Mouse (Mus musculus) stomach, embryonic 15.5 days (tissue): ENCODE measurements around the gene Atp13a1. TPM values are rescaled to one million over a fixed set of nuclear protein-coding genes. Genes with fewer than 3 reads are reported as not detected.

Experiments
- ATAC-seq: fragments of 200-750 bp; cut with Nextera tagmentation; 2 replicates; pipeline ENCODE4 v1.8.0; 2017; ENCODE audit warnings: low read depth, moderate number of reproducible peaks, moderate TSS enrichment; ENCODE audit not compliant: insufficient read depth, low FRiP score
- H3K27ac ChIP-seq: fragments of 300-500 bp; sonication (generic); 2 replicates; pipeline ENCODE4 v1.5.1; 2015; ENCODE audit warnings: mild to moderate bottlenecking, inconsistent platforms
- H3K27me3 ChIP-seq: fragments of 300-500 bp; sonication (generic); replicated peaks from 2 replicates; pipeline ENCODE4 v1.6.1; 2015; ENCODE audit warnings: inconsistent platforms
- H3K36me3 ChIP-seq: fragments of 300-500 bp; sonication (generic); 2 replicates; pipeline ENCODE4 v1.6.1; 2015; ENCODE audit warnings: inconsistent platforms
- H3K4me1 ChIP-seq: fragments of 300-500 bp; sonication (generic); 2 replicates; pipeline ENCODE4 v1.6.1; 2015; ENCODE audit warnings: inconsistent platforms
- H3K4me2 ChIP-seq: fragments of 300-500 bp; sonication (generic); 2 replicates; pipeline ENCODE4 v1.6.1; 2015; ENCODE audit warnings: mild to moderate bottlenecking, inconsistent platforms
- H3K4me3 ChIP-seq: fragments of 300-500 bp; sonication (generic); replicated peaks from 2 replicates; pipeline ENCODE4 v1.5.1; 2015; ENCODE audit warnings: inconsistent platforms
- H3K9ac ChIP-seq: fragments of 300-500 bp; sonication (generic); 2 replicates; pipeline ENCODE4 v1.6.1; 2015; ENCODE audit warnings: inconsistent platforms
- H3K9me3 ChIP-seq: fragments of 300-500 bp; sonication (generic); 2 replicates; pipeline ENCODE4 v1.6.1; 2016; ENCODE audit warnings: inconsistent platforms
- whole genome bisulfite sequencing: fragments of 180-500 bp; shearing (Covaris S2); methylation state at CpG from one replicate; pipeline ENCODE4 v1.1.7; 2015; 5-methylcytosine and 5-hydroxymethylcytosine counted together
- polyA plus RNA-seq: library from polyadenylated mRNA; unstranded; fragments of >200 nt; fragmentation: Nextera tagmentation; extraction: Ambion mirVana; gene quantifications from 2 replicates; pipeline ENCODE4 v1.2.1, GENCODE M21; 2015

Gene Atp13a1
- polyA plus RNA-seq, 1 experiment from 2014 or later: 48.0 TPM

DNA sequence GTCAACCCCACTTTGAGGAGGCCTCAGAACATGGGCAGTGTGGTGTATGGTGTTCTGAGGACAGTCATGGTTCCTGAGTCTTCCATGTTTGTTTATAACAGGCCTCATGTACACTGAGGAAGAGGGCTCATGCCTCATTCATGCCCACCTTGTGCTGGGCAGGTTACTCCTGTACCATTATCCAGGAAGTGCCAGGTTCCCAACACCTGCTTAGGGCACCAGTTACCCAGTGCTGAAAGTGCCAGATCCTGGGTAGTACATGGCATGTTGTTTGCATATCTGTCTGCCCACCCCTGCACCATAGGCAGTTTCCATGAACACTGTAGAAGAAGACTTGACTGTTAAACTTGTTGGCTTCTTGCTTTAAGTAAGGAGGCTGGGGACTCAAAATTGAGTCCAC is 11.3 kb downstream of the Atp13a1 start:
- H3K27me3 ChIP-seq: no peaks in the 10 kb centered on the region

GRCm38 (mm10) chr8:69803366-69803765 is 12.4 kb downstream of the Atp13a1 start:
- no peak overlapping the region for H3K27ac ChIP-seq
- H3K4me1 ChIP-seq: peaks cover 2% of the 10 kb centered on the region; the same call in 1 of the 2 replicates
- H3K36me3 ChIP-seq: peaks cover 84% of the 10 kb centered on the region
- H3K9ac ChIP-seq: no peak overlapping the region
- 87% methylated on average over 7 of the region's 7 CpGs for WGBS
- no peak overlapping the region for H3K4me3 ChIP-seq
- no peaks in the 10 kb centered on the region for H3K9me3 ChIP-seq
- H3K4me2 ChIP-seq: no peak overlapping the region
- no peaks in the 10 kb centered on the region for H3K27me3 ChIP-seq
- no peak for ATAC-seq

More for the DNA sequence above, 11.3 kb downstream of the Atp13a1 start:
- Histone ChIP-seq H3K36me3 (peaks cover 90% of the 10 kb centered on the region), H3K9me3 (no peaks in the 10 kb centered on the region), H3K4me2 (no peak overlapping the region), H3K9ac (no peak overlapping the region), H3K4me3 (no peak overlapping the region), H3K27ac (no peak overlapping the region), H3K4me1 (no peaks in the 10 kb centered on the region)
- no peak for ATAC-seq

GRCm38 (mm10) chr8:69804537-69804936 is 13.6 kb downstream of the Atp13a1 start:
- Histone ChIP-seq H3K36me3 (peaks cover 73% of the 10 kb centered on the region), H3K27ac (no peak overlapping the region), H3K4me1 (peaks cover 7% of the 10 kb centered on the region; the same call in 1 of the 2 replicates), H3K4me2 (no peak overlapping the region), H3K9me3 (no peaks in the 10 kb centered on the region), H3K27me3 (no peaks in the 10 kb centered on the region), H3K9ac (no peak overlapping the region), H3K4me3 (no peak overlapping the region)
- WGBS: 91% methylated on average over 6 of the region's 6 CpGs
- no peak for ATAC-seq

- no peak overlapping the region for H3K4me3 ChIP-seq
- peaks cover 68% of the 10 kb centered on the region for H3K36me3 ChIP-seq
- no peaks in the 10 kb centered on the region for H3K9me3 ChIP-seq
- H3K4me2 ChIP-seq: no peak overlapping the region
- H3K27me3 ChIP-seq: no peaks in the 10 kb centered on the region
- H3K9ac ChIP-seq: no peak overlapping the region
- H3K27ac ChIP-seq: no peak overlapping the region
- ATAC-seq: no peak
- peaks cover 7% of the 10 kb centered on the region; the same call in 1 of the 2 replicates for H3K4me1 ChIP-seq
- 91% methylated on average over 10 of the region's 10 CpGs for WGBS
These were observed 14.1 kb downstream of the Atp13a1 start for GRCm38 (mm10) chr8:69805086-69805485.

- peaks cover 7% of the 10 kb centered on the region; the same call in 1 of the 2 replicates for H3K4me1 ChIP-seq
- H3K4me2 ChIP-seq: no peak overlapping the region
- H3K27ac ChIP-seq: no peak overlapping the region
- 94% methylated on average over 9 of the region's 9 CpGs for WGBS
- no peaks in the 10 kb centered on the region for H3K27me3 ChIP-seq
- no peak for ATAC-seq
- peaks cover 64% of the 10 kb centered on the region for H3K36me3 ChIP-seq
- no peak overlapping the region for H3K9ac ChIP-seq
- H3K9me3 ChIP-seq: no peaks in the 10 kb centered on the region
- H3K4me3 ChIP-seq: no peak overlapping the region
These were observed 14.5 kb downstream of the Atp13a1 start for GRCm38 (mm10) chr8:69805491-69805890.

GRCm38 (mm10) chr8:69807236-69807635 is 16.3 kb downstream of the Atp13a1 start:
- Histone ChIP-seq H3K4me3 (no peak overlapping the region), H3K27ac (no peak overlapping the region), H3K4me1 (peaks cover 7% of the 10 kb centered on the region; the same call in 1 of the 2 replicates), H3K4me2 (no peak overlapping the region), H3K36me3 (peaks cover 50% of the 10 kb centered on the region), H3K9ac (no peak overlapping the region), H3K9me3 (no peaks in the 10 kb centered on the region), H3K27me3 (no peaks in the 10 kb centered on the region)
- ATAC-seq: no peak
- 94% methylated on average over 5 of the region's 5 CpGs for WGBS

GRCm38 (mm10) chr8:69808094-69808863 is 17.3 kb downstream of the Atp13a1 start, which contains the start of gene Gmip:
Gene Gmip, plus strand, starts transcription at chr8:69808679.
- peaks cover 39% of the 10 kb centered on the region for H3K36me3 ChIP-seq
- H3K4me3 ChIP-seq: peak within 1 kb of the TSS; percentile 56
- H3K4me1 ChIP-seq: peaks cover 7% of the 10 kb centered on the region; the same call in 1 of the 2 replicates
- peak; percentile 79; the same call in 1 of the 2 replicates for ATAC-seq
- peak within 1 kb of the TSS; percentile 36 for H3K27ac ChIP-seq
- no peaks in the 10 kb centered on the region for H3K9me3 ChIP-seq
- peak within 1 kb of the TSS; percentile 24 for H3K9ac ChIP-seq
- no peaks in the 10 kb centered on the region for H3K27me3 ChIP-seq
- 8% methylated on average over 18 of the region's 28 CpGs for WGBS
- peak within 1 kb of the TSS; percentile 83 for H3K4me2 ChIP-seq

- peaks cover 38% of the 10 kb centered on the region for H3K36me3 ChIP-seq
- no peak overlapping the region for H3K27ac ChIP-seq
- H3K9me3 ChIP-seq: no peaks in the 10 kb centered on the region
- H3K27me3 ChIP-seq: no peaks in the 10 kb centered on the region
- peak overlapping the region; percentile 83 for H3K4me2 ChIP-seq
- 2% methylated on average over 23 of the region's 23 CpGs for WGBS
- peak overlapping the region; percentile 56 for H3K4me3 ChIP-seq
- H3K9ac ChIP-seq: peak overlapping the region; percentile 24
- peak; percentile 27; the same call in 1 of the 2 replicates for ATAC-seq
- H3K4me1 ChIP-seq: peaks cover 7% of the 10 kb centered on the region; the same call in 1 of the 2 replicates
These were observed 18.0 kb downstream of the Atp13a1 start for GRCm38 (mm10) chr8:69808864-69809403.

- Histone ChIP-seq H3K27ac (no peak overlapping the region), H3K36me3 (peaks cover 41% of the 10 kb centered on the region), H3K4me3 (no peak overlapping the region), H3K27me3 (no peaks in the 10 kb centered on the region), H3K4me2 (no peak overlapping the region; the same call in 1 of the 2 replicates), H3K9me3 (no peaks in the 10 kb centered on the region), H3K9ac (no peak overlapping the region), H3K4me1 (peaks cover 7% of the 10 kb centered on the region; the same call in 1 of the 2 replicates)
- ATAC-seq: no peak
- 55% methylated on average over 3 of the region's 3 CpGs for WGBS
These were observed 18.9 kb downstream of the Atp13a1 start for GRCm38 (mm10) chr8:69809820-69810219.

- Histone ChIP-seq H3K4me1 (no peaks in the 10 kb centered on the region), H3K36me3 (peaks cover 19% of the 10 kb centered on the region)
- WGBS: 89% methylated on average over 2 of the region's 2 CpGs
These were observed 23.9 kb downstream of the Atp13a1 start for GRCm38 (mm10) chr8:69814881-69815280.

DNA sequence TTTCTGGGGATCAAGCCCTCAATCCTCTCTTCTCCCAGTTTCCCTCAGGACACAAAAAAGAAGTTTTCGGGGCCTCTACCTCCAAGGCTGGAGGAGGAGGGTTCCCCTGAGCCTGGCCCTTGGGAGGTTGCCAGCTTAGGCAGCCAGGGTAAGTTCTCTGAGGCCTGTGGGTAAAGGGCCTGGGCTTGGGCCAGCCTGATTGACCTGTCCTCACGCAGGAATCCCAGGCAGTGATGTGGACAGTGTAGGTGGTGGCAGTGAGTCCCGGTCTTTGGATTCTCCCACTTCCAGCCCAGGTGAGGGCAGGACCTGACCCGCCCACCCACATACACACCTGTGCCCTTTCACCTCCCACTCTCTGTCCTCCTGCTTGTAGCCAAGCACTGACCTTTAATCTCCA is 24.4 kb downstream of the Atp13a1 start:
- WGBS: 94% methylated on average over 4 of the region's 4 CpGs
- no peak overlapping the region for H3K4me3 ChIP-seq
- no peaks in the 10 kb centered on the region for H3K27me3 ChIP-seq
- H3K4me1 ChIP-seq: no peaks in the 10 kb centered on the region
- no peak overlapping the region for H3K27ac ChIP-seq
- no peak overlapping the region for H3K4me2 ChIP-seq
- no peak for ATAC-seq
- no peaks in the 10 kb centered on the region for H3K9me3 ChIP-seq
- H3K9ac ChIP-seq: no peak overlapping the region
- peaks cover 19% of the 10 kb centered on the region for H3K36me3 ChIP-seq

More at GRCm38 (mm10) chr8:69814881-69815280, 23.9 kb downstream of the Atp13a1 start:
- Histone ChIP-seq H3K27ac (no peak overlapping the region), H3K4me3 (no peak overlapping the region), H3K9ac (no peak overlapping the region), H3K27me3 (no peaks in the 10 kb centered on the region), H3K9me3 (no peaks in the 10 kb centered on the region), H3K4me2 (no peak overlapping the region)
- no peak for ATAC-seq

DNA sequence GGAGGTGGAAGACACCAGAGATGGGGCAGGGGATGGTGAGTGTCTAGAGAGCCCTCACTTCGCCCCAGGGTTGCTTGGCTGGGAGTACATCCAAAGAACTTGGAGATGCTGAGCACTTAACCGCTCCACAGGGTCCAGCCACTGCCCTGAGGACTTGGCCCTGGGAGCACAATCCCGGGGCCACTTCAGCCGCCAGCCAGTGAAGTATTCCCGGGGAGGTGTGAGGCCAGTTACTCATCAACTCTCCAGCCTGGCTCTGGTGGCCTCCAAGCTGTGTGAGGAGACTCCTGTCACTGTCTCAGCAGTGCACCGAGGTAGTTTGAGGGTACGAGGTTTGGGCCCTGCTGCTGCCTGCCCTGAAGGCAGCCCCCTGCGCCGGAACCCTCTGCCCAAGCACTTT is 29.5 kb downstream of the Atp13a1 start:
- H3K9me3 ChIP-seq: no peaks in the 10 kb centered on the region
- no peaks in the 10 kb centered on the region for H3K27me3 ChIP-seq
- peaks cover 7% of the 10 kb centered on the region; the same call in 1 of the 2 replicates for H3K36me3 ChIP-seq
- no peak for ATAC-seq
- peaks cover 7% of the 10 kb centered on the region; the same call in 1 of the 2 replicates for H3K4me1 ChIP-seq
- H3K27ac ChIP-seq: no peak overlapping the region
- H3K4me3 ChIP-seq: no peak overlapping the region
- no peak overlapping the region for H3K4me2 ChIP-seq
- 75% methylated on average over 9 of the region's 9 CpGs for whole genome bisulfite sequencing
- no peak overlapping the region for H3K9ac ChIP-seq
